Mouse (Mus musculus) MN1 (cell line): ENCODE measurements around the gene Mid1.
"Not testable (repeated sequence)": the region's sequence is repeated elsewhere in the genome, so short reads cannot be mapped to it uniquely, and the experiment has no call there.

Source experiments
- DNase-seq: peaks from one replicate; pipeline ENCODE4 v3.0.0-alpha.2; 2016; ENCODE audit warnings: low spot score

Mid1 gene

DNA sequence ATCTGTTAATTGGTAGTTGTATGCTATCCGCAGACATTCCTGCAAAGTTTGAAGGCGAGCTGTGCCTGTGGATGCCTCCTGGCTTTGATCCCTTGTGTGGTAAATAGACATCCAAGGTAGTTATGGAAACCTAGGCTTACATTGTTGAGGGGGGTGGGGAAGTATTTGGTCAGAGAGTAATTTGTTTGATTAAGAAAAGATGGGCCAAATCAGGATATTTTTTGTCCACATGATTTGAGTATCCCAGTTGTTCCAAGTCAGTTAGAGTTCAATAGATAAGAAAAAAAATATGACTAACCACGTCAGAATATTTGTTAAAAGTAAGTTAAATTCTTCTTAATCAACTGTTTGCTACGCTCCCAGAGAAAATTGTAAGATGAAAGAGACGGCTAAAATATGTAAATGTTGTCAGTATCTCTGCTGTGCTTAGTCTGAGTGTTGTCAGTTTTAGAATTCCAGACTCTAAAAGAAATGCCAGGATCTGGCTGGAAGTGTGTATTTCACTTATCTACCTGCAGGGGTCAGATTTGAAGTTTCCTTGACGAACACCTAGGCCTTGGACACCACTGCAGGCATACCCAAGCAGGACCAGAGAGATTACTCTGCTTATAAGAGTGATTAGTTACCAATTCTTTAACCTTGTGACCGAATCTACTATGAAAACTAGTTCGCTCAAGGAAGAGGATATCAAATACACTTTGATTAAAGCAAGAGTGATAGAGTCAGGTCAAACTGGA is 198.7 kb downstream of the Mid1 start:
- DNase-seq = no peak

DNA sequence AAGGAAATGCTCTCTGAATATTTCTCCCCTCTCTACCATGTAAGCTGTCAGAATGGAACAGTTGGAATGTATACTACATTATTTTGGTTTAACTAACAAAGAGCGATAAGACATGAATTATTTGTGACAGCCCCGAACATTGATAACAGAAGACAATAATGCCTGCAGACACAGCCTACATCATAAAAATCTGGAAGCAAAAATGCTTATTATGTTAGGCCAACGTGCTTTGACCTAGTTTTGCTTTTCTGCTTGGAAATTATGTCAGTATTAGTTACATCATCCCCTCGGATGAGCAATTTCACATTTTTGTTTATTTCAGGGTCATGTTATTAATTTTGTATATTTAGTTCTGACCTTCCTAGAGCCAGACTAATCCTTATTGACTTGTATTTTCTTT is 205.5 kb downstream of the Mid1 start:
- no peak for DNase-seq

DNA sequence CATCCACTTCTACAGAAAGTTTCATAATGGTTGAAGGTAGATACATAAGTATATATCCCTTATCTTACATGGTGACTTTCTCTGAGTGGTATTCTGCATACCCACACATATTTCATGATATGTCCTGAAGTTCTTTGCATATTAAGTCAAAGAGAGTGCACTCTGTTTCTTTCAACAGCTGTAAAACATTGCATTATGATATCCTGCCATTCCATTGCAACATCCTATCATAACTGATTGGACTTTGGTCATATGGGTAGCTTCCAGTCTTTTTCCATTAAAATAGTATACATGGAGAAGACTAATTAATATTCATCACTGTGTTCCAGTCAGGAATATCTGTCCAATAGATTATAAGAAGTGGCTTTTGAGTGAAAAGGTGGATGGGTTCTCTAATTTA is 207.1 kb downstream of the Mid1 start:
- no peak for DNase-seq

DNA sequence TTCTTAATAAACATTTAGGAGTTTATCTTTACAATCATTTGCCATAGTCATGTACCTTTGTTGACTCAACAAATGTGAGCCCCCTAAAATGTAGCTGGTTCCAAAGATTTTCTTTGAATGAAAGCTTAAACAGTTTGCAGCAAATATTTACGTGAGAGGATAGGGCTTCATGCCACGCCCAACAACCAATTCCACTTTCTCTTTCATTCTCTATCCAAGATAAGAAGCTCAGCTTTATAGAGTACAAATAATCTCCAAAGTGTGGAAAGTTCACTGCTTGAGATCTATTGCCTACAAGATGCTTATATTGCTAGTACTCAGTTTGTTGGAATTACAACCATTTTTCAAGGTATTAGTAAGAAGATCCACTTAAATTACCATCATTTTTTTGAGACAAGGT is 207.6 kb downstream of the Mid1 start:
- no peak for DNase-seq

DNA sequence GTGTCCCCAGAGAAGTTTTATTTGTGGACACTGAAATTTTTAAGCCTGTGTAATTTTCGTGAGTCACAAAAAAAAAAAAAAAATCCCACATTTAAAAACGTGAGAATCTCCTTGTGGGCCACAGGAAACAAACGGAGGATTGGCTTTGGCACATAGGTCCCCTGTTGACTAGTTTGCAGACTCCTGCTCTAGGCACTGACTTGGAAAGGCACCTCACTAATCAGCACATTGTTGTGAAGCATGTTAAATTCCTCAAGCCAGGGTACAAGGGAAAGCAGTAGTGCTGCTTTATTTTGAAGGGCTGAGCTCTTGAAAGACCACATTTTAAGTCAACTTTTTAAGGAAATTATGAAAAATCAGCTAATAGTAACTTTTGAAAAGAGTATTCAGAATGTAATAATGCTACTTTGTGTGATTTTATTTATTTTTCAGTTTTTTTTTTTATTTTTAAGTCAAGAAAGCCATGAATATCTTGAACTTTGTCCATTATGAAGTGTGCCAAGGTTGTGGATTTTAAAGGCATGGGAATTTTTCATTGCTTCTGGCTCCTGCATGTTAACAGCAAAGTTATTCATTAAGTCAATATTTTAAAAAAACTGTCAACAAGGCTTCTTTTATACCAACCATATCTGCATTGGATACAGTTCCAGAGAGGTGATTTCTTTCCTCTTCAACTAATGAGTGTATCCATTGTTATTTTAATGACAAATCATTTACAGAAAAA is 214.4 kb downstream of the Mid1 start:
- no peak for DNase-seq

DNA sequence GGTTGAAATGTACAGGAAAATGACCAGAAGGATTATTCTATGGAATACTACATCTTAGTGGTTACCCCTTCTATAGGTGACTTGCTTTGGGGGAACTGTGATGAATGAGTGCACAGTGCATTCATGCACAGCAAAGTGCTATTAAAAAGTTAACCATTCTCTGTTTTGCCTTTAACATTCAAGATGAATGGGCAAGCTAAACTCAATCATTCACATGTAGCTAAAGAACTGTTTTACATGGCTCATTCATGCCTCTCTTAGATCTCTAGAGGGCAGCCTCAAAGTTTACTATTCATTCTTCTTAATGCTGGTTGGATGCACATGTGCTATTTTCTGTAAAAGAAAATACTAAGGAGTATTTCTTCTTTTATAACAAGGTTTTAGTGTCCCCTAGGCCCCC is 217.9 kb downstream of the Mid1 start:
- no peak for DNase-seq

DNA sequence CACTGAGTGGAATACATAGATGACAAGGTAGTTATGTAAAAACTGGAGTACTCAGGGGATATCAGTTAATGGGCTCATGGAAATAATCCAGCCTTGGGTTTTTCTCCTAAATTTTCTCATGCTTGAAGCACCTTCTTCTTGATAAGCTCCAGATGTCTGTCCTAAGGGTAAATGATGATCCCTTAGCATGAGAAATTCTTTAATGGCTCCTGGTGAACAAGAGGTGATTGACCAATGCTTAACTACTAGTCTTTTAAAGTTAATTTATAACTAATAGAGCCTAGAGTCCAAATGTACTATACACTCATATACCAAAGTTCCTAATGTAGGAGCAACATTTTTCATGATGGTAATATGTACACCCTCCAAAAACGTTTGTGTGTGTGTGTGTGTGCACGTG is 218.7 kb downstream of the Mid1 start:
- DNase-seq = no peak

DNA sequence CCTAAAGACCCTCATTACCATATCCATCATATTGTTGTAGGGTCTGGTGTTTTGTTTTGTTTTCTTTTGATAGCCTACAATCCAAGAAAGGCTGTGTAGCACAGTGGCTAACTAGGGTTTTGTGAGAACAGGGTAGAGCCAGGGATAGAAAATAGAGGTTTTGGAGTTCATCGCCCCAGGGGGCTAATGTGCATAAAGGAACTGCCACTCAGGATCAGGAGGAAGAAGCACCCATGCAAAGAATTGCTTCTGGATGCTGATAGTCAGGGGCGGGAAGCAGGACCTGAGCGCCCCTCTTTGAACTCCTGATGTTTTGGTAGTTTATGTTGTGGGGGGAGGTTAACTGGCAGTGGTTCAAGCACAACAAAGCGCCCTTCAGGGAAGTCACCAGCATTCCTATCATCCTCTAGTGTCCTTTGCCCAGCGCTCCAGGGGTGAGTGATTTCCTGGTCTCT is 221.1 kb downstream of the Mid1 start:
- DNase-seq = no peak

DNA sequence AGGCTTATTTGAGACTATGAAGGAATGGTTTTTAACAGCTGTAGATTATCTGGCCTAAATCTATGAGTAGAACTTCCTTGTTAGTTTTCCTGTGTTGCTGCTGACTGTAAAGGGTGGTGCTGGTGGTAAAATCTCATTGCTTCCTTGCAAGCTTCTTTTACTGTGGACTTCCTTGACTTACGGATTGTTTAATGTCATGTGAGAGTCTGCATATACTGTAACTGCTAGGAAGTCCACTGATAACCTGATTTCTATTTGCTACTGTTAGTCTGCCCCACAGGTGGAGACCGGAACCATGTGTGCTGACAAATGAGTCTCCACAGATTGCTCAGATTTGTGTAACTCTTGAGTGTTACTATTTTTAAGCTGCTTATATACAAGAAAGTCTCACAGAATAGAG is 224.9 kb downstream of the Mid1 start:
- no peak for DNase-seq

DNA sequence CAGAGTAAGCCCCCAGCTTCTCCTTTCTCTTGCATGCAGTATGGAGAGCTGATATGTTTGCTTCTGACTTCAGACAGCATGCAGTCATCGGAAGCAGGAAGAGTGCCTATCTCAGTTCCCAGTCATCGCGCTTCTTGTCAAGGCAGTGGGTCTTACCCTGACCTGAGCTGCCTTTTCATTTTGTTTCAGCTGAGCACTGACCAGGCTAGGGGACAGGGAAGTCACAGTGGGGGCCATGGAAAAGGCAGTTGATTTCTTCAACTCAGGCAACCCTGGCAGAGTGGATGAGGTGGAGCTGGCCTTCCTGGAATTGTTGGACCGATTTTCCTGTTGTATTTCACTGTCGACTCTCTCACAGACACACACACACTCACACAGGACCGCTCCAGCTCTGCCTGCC is 230.7 kb downstream of the Mid1 start:
- no peak for DNase-seq

DNA sequence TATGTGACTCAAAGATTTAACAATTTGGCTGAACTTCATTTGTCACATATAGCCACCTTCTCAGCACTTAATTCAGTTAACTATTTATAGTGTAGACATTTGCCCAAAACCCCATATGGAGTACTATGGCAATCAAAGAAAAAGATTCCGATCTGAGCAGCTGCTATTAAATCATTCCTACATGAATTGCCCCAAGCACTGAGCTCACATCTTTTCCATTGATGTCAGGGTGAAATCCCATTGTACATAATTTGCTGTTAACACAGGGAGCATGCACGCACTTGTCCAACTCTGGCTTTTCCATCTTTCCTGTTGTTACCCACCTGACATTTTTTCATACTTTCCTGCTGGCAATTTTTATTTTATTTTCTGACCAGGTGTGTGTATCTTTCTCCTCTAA is 237.5 kb downstream of the Mid1 start:
- no peak for DNase-seq

DNA sequence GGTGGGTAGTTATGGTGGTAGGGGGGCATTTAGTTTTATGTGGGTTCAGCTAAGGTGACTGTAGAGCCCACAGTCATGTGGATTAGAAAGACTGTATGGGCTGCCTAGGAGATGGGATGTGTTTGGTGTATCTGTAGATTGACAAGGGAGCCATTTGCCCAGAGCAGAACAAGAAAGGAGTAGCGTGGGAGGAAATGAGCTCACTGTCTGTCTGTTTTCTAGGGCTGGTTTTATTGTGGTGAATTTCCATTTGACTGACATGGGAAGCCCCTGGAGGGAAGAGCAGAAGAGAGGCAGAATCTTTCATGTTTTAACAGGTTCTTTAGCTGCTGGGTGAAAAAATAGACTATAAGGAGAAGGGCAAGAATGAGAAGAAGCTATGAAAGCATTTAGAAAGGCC is 238.4 kb downstream of the Mid1 start:
- no peak for DNase-seq

DNA sequence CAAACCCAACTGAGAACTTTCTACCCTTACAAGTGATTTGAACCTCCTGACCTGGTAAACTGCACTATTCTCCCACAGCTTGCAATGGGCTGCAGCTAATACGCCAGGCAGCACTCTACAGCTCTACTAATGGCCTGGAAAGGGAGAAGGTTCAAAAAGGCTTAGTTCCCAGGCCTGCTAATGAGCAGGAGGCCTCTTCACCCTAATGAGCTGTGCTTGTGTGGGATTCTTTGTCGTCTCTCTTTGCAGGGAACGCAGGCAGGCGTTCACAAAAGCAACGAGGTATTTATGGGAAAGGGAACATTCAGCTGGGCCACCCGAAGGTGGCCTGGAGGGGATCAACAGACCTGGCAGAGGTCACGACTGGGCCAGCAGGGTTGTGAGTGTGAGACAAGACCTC is 240.6 kb downstream of the Mid1 start:
- no peak for DNase-seq

DNA sequence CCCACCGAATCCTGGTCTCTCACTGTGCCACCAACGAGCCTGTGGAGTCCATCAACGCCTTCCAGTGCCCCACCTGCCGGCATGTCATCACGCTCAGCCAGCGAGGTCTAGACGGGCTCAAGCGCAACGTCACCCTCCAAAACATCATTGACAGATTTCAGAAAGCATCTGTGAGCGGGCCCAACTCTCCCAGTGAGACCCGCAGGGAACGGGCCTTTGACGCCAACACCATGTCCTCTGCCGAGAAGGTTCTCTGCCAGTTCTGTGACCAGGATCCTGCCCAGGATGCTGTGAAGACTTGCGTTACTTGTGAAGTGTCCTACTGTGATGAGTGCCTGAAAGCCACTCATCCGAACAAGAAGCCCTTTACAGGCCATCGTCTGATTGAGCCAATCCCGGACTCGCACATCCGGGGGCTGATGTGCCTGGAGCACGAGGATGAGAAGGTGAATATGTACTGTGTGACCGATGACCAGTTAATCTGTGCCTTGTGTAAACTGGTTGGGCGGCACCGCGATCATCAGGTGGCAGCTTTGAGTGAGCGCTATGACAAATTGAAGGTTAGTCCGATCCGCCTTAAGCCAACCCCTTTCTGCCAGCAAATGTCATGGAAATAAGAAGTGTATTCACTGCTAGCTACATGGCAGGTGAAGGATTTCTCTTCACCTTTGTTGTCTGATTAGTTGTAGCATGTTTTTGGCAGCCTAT is 242.3 kb downstream of the Mid1 start:
- DNase-seq = no peak

DNA sequence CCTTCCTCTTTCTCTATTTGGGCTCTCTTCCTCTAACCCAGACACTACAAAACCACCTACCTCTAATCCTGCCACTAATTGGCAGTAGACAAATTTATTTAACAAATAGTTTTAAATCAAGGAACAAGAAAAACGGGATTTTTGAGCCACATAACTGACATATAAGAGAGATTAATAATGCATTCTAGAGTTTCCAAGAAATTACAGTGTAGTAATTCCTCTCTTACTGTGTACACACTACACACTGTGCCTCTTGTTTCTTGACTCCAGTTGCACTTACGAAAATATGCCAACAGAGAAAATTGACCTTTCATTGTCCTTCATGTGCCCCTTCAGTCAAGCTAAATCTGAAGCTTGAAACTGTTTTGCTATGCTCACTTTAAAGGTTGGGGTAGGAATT is 245.9 kb downstream of the Mid1 start:
- DNase-seq = no peak

DNA sequence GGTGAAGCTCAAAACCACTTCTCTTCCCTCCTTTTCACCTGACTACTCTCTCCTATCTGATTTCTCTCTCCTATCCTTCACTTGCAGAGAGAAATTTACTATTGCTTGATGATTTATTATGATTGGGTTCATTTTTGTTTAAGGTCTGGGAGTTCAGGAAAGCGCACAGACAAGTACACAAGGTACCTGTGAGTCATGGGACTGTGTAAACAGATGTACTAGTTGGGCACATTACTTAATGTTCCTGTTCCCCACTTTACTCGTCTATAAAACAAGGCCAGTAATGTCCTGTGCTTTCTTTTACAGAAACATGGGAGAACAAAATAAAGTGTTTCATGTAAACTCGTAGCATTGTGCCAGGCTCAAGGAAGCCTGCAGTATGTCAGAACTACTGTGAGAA is 248.2 kb downstream of the Mid1 start:
- no peak for DNase-seq

DNA sequence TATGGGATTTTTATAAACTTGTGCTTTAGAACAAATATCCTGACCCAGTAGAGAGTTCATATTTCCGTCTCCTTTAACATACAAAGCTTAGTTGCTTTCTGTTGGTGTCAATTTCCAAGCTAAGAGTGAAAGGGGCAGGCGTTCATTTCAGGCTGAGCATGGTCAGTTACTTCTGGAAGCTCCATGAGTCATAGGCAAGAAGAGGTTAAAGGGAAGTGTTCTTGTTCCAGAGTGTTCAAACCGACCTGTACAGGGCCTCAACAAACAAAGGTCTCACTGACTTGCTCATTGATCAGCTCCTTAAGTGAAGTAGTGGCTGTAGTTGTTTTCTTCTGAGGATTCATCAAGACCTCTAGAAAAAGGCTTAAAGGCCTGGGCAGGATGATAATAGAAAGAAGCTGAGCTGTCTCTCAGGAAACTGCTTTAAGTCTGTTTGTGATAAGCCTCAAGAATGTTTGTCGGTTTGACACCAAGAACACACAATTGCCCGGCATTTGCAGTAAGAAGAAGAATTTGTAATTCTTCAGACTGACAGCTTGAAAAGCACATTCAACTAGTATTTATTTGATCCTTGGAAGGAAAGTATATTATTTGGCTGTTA is 252.2 kb downstream of the Mid1 start:
- no peak for DNase-seq

DNA sequence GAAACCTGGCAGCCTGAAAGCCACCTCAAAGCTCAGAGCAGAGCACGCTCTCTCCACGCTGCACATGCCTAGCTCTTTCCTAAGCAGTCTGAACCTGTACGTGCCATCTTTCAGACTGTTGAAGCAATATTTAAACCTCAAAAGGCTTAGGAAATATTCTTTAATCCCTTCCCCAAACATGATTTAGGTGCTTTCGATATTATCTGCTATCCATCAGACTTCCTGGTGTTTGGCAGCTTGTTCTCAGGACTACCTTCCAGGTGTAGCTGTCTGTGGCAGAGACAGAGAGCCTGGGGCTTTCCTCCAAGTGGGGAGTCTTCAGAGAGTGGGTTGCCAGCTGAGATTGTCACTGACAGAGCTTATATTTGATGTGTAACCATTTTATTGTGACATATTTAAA is 255.5 kb downstream of the Mid1 start:
- no peak for DNase-seq

DNA sequence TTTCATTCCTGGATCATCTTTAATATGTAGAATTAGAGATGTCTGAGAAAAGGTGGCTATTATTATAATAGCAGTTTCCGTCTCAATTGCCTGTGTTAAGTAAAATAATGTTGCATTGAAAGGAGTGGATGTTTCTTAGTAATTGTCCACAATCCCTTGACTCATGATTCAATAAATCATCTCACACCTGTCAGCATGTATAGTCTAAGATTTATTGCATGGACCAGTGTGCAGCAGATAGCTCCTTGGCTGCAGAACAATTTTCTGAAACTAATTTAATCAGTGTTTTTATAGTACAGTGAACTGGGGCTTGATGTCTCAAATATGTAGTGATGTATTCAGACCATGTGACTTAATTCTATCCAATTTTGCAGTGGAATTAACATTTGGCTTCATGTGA is 265.6 kb downstream of the Mid1 start:
- no peak for DNase-seq

DNA sequence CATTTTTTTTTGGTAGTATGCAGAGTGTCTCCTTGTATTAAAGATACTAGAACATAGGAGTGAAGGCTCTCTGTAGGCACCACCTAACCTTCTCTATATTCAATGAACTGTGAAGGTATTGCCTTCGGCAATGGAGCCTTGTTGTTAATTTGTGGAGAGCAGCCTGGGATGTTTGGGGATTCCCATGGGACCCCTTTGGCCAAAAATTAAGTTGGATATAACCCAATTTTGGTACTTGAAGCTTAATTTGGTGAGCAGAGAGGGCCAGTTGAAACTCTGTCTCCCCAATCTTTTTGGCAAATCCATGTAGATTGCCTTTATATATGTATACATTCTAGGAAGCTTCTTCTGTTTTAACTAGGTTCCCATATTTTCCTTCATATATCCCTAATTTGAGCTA is 284.3 kb downstream of the Mid1 start:
- DNase-seq = no peak

DNA sequence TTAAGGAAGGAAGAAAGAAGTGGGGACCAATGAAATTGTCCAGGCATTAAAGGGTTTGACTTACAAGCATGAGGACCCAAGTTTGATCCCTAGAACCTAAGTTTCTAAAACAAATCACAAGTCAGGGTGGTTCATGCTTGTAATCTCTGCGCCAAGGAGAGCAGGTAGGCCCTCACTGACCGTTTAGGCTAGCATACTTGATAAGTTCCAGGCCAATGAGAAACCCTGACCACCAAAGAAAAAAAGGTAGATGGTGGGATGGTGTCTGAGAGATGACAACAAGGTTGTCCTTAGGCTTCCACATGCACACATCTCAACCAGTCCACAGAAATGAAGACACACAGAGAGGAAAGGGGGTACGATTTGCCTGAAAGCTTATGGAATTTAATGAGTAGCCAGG is 284.8 kb downstream of the Mid1 start:
- DNase-seq = not testable (repeated sequence)

DNA sequence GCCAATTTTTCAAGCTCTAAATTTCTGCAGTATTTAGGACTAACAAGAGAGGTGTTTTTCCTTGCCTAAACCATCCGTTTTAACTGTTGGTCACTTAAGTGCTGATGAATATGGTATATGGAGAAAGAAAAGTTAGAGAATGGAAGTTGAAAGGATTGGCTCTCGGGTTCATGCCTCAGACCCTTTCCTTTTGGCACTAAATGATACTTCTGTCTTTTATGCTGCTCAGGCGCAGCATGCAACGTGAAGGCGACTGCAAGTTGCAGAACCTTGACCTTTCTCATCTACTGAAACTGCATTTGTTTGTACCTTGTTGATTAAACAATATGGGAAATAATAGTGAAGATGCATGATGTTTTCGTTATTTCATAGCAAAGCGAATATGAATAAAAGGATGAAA is 285.5 kb downstream of the Mid1 start:
- DNase-seq = not testable (repeated sequence)

DNA sequence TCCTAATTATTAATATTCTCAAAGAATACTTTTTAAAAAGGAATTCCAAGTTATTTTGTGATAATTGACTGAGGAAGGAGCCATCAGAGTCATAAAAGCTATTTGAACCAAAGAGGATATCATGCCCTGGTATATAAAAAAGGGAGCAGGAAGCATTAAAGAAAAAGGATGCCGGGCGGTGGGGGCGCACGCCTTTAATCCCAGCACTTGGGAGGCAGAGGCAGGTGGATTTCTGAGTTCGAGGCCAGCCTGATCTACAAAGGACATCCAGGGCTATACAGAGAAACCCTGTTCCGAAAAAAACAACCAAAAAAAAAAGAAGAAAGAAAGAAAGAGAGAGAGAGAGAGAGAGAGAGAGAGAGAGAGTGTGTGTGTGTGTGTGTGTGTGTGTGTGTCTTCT is 286.6 kb downstream of the Mid1 start:
- DNase-seq = not testable (repeated sequence)
